Mouse (Mus musculus) stomach, embryonic 14.5 days (tissue): ENCODE data around the gene Stx16. TPM values are rescaled to one million over a fixed set of nuclear protein-coding genes. Genes with fewer than 3 reads are reported as not detected.

Experiments used
- ATAC-seq: fragments of 200-750 bp; cut with Nextera tagmentation; 2 replicates; pipeline ENCODE4 v1.8.0; 2017; ENCODE audit warnings: low read depth, moderate TSS enrichment; ENCODE audit not compliant: insufficient number of reproducible peaks, insufficient read depth, low FRiP score
- H3K27ac ChIP-seq: fragments of 300-500 bp; sonication (generic); 2 replicates; pipeline ENCODE4 v1.5.1; 2014; ENCODE audit warnings: mild to moderate bottlenecking, low read length, moderate library complexity, mixed read lengths
- H3K27me3 ChIP-seq: fragments of 300-500 bp; sonication (generic); 2 replicates; pipeline ENCODE4 v1.6.1; 2014; ENCODE audit warnings: low read length, control low read depth, mixed read lengths; ENCODE audit not compliant: control insufficient read depth, insufficient read depth
- H3K36me3 ChIP-seq: fragments of 300-500 bp; sonication (generic); 2 replicates; pipeline ENCODE4 v1.6.1; 2014; ENCODE audit warnings: mild to moderate bottlenecking, control low read depth, low read length, moderate library complexity, mixed read lengths; ENCODE audit not compliant: control insufficient read depth, insufficient read depth
- H3K4me1 ChIP-seq: fragments of 300-500 bp; sonication (generic); 2 replicates; pipeline ENCODE4 v1.6.1; 2014; ENCODE audit warnings: low read length, control low read depth, mixed read lengths; ENCODE audit not compliant: control insufficient read depth, insufficient read depth
- H3K4me2 ChIP-seq: fragments of 300-500 bp; sonication (generic); replicated peaks from 2 replicates; pipeline ENCODE4 v1.6.1; 2014; ENCODE audit warnings: low read depth, low read length, control low read depth
- H3K4me3 ChIP-seq: fragments of 300-500 bp; sonication (generic); 2 replicates; pipeline ENCODE4 v1.5.1; 2014; ENCODE audit warnings: low read depth, low read length, control low read depth
- H3K9ac ChIP-seq: fragments of 300-500 bp; sonication (generic); replicated peaks from 2 replicates; pipeline ENCODE4 v1.6.1; 2014; ENCODE audit warnings: low read depth, mild to moderate bottlenecking, control low read depth, low read length, moderate library complexity, mixed read lengths
- H3K9me3 ChIP-seq: fragments of 300-500 bp; sonication (generic); 2 replicates; pipeline ENCODE4 v1.6.1; 2016; ENCODE audit warnings: low read depth, low read length, control low read depth; ENCODE audit not compliant: control insufficient read depth
- WGBS: fragments of 180-500 bp; shearing (Covaris S2); extraction: QIAGEN DNeasy Blood & Tissue Kit; methylation state at CpG from one replicate; pipeline ENCODE4 v1.1.7; 2014; 5-methylcytosine and 5-hydroxymethylcytosine counted together
- polyA plus RNA-seq: library from polyadenylated mRNA; unstranded; fragments of >200 nt; fragmentation: Nextera tagmentation; extraction: Ambion mirVana; gene quantifications from 2 replicates; pipeline ENCODE4 v1.2.1, GENCODE M21; 2014

Stx16 gene
- polyA plus RNA-seq, 1 experiment from 2014 or later: 11.2 TPM

DNA sequence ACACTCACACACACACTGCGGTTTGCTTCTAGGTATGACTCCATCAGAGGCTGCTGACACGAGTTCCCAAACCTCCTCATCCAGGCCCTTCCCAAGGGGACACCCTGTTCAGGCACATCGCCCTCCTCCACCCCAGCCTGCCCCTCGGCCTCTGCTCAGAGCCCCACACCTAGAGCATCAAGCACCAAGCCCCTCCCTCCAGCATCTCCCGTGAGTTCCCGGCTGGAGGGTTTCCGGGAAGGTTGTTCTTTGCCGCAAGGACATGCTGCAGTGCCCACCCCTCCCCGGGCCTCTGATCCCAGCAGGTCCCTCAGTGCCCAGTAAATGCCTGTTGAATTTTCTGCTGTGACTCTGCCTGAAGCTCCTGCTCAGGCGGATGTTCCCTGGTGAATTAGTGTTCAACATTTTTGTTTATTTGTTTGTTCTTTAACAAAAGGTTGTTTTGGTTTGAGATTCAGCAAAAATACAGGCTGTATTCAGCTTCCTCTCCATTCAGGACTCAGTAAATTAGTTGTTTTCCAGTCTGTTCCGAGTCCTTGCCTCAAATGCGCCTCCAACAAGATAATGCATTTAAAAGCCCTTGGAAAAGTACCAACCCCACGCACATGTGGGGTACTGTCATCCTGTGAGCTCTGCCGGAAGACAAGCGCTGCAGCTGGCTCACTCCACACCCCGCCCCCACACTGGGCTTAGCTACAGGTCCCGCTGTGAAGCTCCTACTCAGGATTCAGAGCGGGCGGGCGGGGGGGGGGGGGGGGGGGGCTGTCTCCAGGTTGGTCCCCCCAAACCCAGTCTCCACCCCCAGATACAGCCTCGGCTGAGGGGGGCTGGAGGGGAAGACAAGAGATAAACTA lies 50.6 kb downstream of the Stx16 start:
- 0 out of 2 replicates have a peak overlapping the region, but pooled peaks have one; percentile 0 for H3K4me3 ChIP-seq
- no peaks in the 10 kb centered on the region for H3K27me3 ChIP-seq
- no peak overlapping the region for H3K9ac ChIP-seq
- 12% methylated on average over 18 of the region's 21 CpGs for WGBS
- no peak for ATAC-seq
- H3K27ac ChIP-seq: no peak overlapping the region
- H3K4me2 ChIP-seq: peak overlapping the region; percentile 25
- peaks cover 11% of the 10 kb centered on the region; the same call in 1 of the 2 replicates for H3K4me1 ChIP-seq
- peaks cover 23% of the 10 kb centered on the region for H3K36me3 ChIP-seq
- peaks cover 10% of the 10 kb centered on the region; the same call in 1 of the 2 replicates for H3K9me3 ChIP-seq

- ATAC-seq: no peak
- Histone ChIP-seq H3K9ac (no peak overlapping the region), H3K36me3 (peaks cover 17% of the 10 kb centered on the region), H3K4me3 (no peak overlapping the region), H3K4me1 (peaks cover 11% of the 10 kb centered on the region; the same call in 1 of the 2 replicates), H3K27ac (no peak overlapping the region), H3K4me2 (peak overlapping the region; percentile 25), H3K27me3 (no peaks in the 10 kb centered on the region), H3K9me3 (peaks cover 10% of the 10 kb centered on the region; the same call in 1 of the 2 replicates)
- 33% methylated on average over 6 of the region's 6 CpGs for WGBS
Observed at GRCm38 (mm10) chr2:174127376-174127713, 51.2 kb downstream of the Stx16 start.

DNA sequence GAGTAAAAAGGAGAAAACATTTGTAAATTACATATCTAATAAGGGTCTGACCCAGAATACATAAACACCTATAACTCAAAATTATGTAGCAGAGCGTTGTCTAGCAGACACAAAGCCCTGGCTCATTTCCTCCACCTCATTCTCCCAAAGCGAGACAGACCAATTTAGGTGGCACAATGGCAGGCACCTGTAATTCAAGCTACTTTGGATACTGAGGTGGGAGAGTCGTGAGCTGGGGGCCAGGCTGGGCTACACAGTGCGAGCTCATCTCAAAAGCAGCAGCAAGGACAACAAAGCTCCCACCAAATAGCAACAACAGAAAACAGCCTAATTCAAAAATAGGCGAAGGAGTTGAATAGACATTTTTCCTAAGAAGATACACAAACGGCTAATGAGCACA lies 52.8 kb downstream of the Stx16 start:
- Histone ChIP-seq H3K27ac (no peak overlapping the region), H3K9me3 (peaks cover 10% of the 10 kb centered on the region; the same call in 1 of the 2 replicates), H3K9ac (no peak overlapping the region), H3K4me2 (no peak overlapping the region), H3K27me3 (no peaks in the 10 kb centered on the region), H3K4me1 (peaks cover 11% of the 10 kb centered on the region; the same call in 1 of the 2 replicates), H3K36me3 (peaks cover 7% of the 10 kb centered on the region), H3K4me3 (no peak overlapping the region)
- 85% methylated on average over 6 of the region's 6 CpGs for WGBS
- no peak for ATAC-seq

- peaks cover 11% of the 10 kb centered on the region; the same call in 1 of the 2 replicates for H3K4me1 ChIP-seq
- no peaks in the 10 kb centered on the region for H3K9me3 ChIP-seq
- H3K9ac ChIP-seq: no peak overlapping the region
- no peak overlapping the region for H3K4me2 ChIP-seq
- H3K27ac ChIP-seq: no peak overlapping the region
- no peak for ATAC-seq
- H3K27me3 ChIP-seq: no peaks in the 10 kb centered on the region
- no peak overlapping the region for H3K4me3 ChIP-seq
- no peaks in the 10 kb centered on the region for H3K36me3 ChIP-seq
- WGBS: 70% methylated on average over 8 of the region's 8 CpGs
Observed at GRCm38 (mm10) chr2:174130468-174131097, 54.5 kb downstream of the Stx16 start.

DNA sequence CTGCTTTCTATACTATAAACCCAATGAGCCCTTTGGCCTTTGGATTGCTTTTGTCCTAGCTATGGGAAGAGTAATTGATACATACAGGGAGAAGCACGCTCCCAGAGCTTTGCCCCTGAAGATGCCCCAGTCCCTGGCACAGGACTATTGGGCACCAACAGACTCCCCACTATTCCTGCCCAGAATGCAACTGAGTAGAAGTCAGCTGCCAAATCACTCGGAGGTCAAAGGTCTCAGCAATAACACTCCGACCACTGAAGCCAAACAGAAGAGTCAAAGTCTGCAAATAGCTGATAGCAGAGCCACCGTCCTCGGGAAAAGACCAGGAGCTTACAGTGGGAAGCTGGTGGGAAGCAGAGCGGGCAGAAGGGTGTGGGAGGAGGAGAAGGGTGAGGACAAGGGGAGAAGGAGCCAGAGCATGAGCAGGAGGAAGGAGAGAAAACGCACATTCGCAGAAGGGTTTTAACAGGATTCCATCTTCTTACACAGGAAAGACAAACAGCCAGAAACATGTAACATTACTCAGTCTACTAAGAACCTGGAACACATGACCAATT lies 56.4 kb downstream of the Stx16 start:
- Histone ChIP-seq H3K4me3 (no peak overlapping the region), H3K36me3 (no peaks in the 10 kb centered on the region), H3K4me1 (peaks cover 1% of the 10 kb centered on the region; the same call in 1 of the 2 replicates), H3K9me3 (no peaks in the 10 kb centered on the region), H3K27me3 (no peaks in the 10 kb centered on the region), H3K4me2 (no peak overlapping the region), H3K9ac (no peak overlapping the region), H3K27ac (no peak overlapping the region)
- ATAC-seq: no peak
- 65% methylated on average over 8 of the region's 8 CpGs for WGBS

Other genes starting within 250 kb of the Stx16 start
- gene Npepl1, start 34.0 kb downstream of the Stx16 start, polyA plus RNA-seq: 48.1 and 56.1 TPM in 2 replicates
- 1,470 and 1,806 TPM in 2 replicates for gene Gnas, start 208.0 kb downstream of the Stx16 start, polyA plus RNA-seq